Mouse (Mus musculus) CH12.LX (cell line): Measurements from ENCODE around the gene Ghrhr. TPM values are rescaled to one million over a fixed set of nuclear protein-coding genes. Genes with fewer than 3 reads are reported as not detected.

Source experiments
- DNase-seq: peaks from one replicate; pipeline ENCODE4 v3.0.0-alpha.2; 2013; ENCODE audit errors: extremely low read depth
- H3K27ac ChIP-seq: 2 replicates; pipeline ENCODE4 v1.5.1; 2012; ENCODE audit warnings: low read depth, mild to moderate bottlenecking, control low read depth, moderate library complexity; ENCODE audit not compliant: insufficient read depth
- H3K27me3 ChIP-seq: replicated peaks from 2 replicates; pipeline ENCODE3; 2012; ENCODE audit warnings: inconsistent platforms
- H3K36me3 ChIP-seq, 2 experiments: replicated peaks in 1 of 2; 2 replicates each; pipeline versions ENCODE3 to v1.6.1; 2012; ENCODE audit warnings: inconsistent platforms in 1 of 2, low read length in 1 of 2, mild to moderate bottlenecking in 1 of 2, mixed read lengths in 1 of 2, moderate library complexity in 1 of 2; ENCODE audit not compliant: control insufficient read depth in 1 of 2, insufficient read depth in 1 of 2
- H3K4me1 ChIP-seq, 2 experiments: 2 replicates each; pipeline ENCODE4 v1.6.1; 2012; ENCODE audit warnings: inconsistent platforms in 1 of 2, moderate library complexity in 1 of 2; ENCODE audit not compliant: insufficient read depth in 2 of 2, control insufficient read depth in 1 of 2
- H3K4me2 ChIP-seq: 2 replicates; pipeline ENCODE4 v1.6.1; 2012; ENCODE audit warnings: low read depth, mild to moderate bottlenecking, control low read depth; ENCODE audit not compliant: poor library complexity, insufficient read depth, severe bottlenecking
- H3K4me3 ChIP-seq, 3 experiments: fragments of 150-350 bp in 1 of 3; sonication (generic) in 1 of 3; replicated peaks in 1 of 3; 2 replicates each; pipeline versions ENCODE3 to v1.5.1; 2011 to 2012; ENCODE audit warnings: low read depth in 2 of 3, low read length in 2 of 3, mild to moderate bottlenecking in 2 of 3, moderate library complexity in 2 of 3, control low read depth in 1 of 3, improper control_type of control experiment in 1 of 3, inconsistent platforms in 1 of 3, mixed read lengths in 1 of 3; ENCODE audit not compliant: poor library complexity in 1 of 3
- H3K79me2 ChIP-seq: replicated peaks from 2 replicates; pipeline ENCODE4 v1.6.1; 2012; ENCODE audit warnings: mild to moderate bottlenecking, moderate library complexity; ENCODE audit not compliant: control insufficient read depth, poor library complexity, insufficient read depth, severe bottlenecking; ENCODE audit errors: extremely low read depth
- H3K9ac ChIP-seq: 2 replicates; pipeline ENCODE4 v1.6.1; 2012; ENCODE audit warnings: low read depth, mild to moderate bottlenecking, control low read depth, moderate library complexity; ENCODE audit not compliant: insufficient read depth
- H3K9me3 ChIP-seq: replicated peaks from 2 replicates; pipeline ENCODE3; 2012; ENCODE audit warnings: low read length, inconsistent platforms, mixed read lengths
- ELF1 ChIP-seq: IDR thresholded peaks from 2 replicates; pipeline ENCODE4 v1.6.1; 2014; ENCODE audit warnings: low read depth, mild to moderate bottlenecking, inconsistent platforms, low read length, improper control_type of control experiment
- ETS1 ChIP-seq: conservative IDR thresholded peaks from 2 replicates; pipeline ENCODE4 v1.6.1; 2012; ENCODE audit warnings: low read depth, mild to moderate bottlenecking, inconsistent platforms, low read length, improper control_type of control experiment, moderate library complexity
- GABPA ChIP-seq: IDR thresholded peaks from 2 replicates; pipeline ENCODE4 v1.6.1; 2012; ENCODE audit warnings: low read depth, low read length, improper control_type of control experiment, inconsistent platforms; ENCODE audit not compliant: insufficient replicate concordance
- IRF4 ChIP-seq: IDR thresholded peaks from 2 replicates; pipeline ENCODE4 v1.6.1; 2014; ENCODE audit warnings: low read depth, mild to moderate bottlenecking, inconsistent platforms, low read length, improper control_type of control experiment
- JUND ChIP-seq: conservative IDR thresholded peaks from 2 replicates; pipeline ENCODE4 v1.6.1; 2011; ENCODE audit warnings: low read depth, low read length, improper control_type of control experiment
- KAT2A ChIP-seq: IDR thresholded peaks from 2 replicates; pipeline ENCODE4 v1.6.1; 2012; ENCODE audit warnings: low read length, improper control_type of control experiment, inconsistent platforms; ENCODE audit not compliant: insufficient replicate concordance
- MAFK ChIP-seq: IDR thresholded peaks from 2 replicates; pipeline ENCODE4 v1.6.1; 2011; ENCODE audit warnings: low read length, improper control_type of control experiment; ENCODE audit not compliant: insufficient replicate concordance
- MAZ ChIP-seq: IDR thresholded peaks from 2 replicates; pipeline ENCODE4 v1.6.1; 2012; ENCODE audit warnings: low read depth, mild to moderate bottlenecking, inconsistent platforms, low read length, improper control_type of control experiment, moderate library complexity
- MEF2A ChIP-seq: IDR thresholded peaks from 2 replicates; pipeline ENCODE4 v1.6.1; 2014; ENCODE audit warnings: low read depth, mild to moderate bottlenecking, inconsistent platforms, low read length, improper control_type of control experiment, borderline replicate concordance
- MXI1 ChIP-seq: IDR thresholded peaks from 2 replicates; pipeline ENCODE4 v1.6.1; 2011; ENCODE audit warnings: mild to moderate bottlenecking, low read depth, low read length, improper control_type of control experiment
- MYC ChIP-seq: IDR thresholded peaks from 2 replicates; pipeline ENCODE4 v1.6.1; 2011; ENCODE audit warnings: low read depth, mild to moderate bottlenecking, improper control_type of control experiment, low read length
- NELFE ChIP-seq: IDR thresholded peaks from 2 replicates; pipeline ENCODE4 v1.6.1; 2011; ENCODE audit warnings: low read depth, low read length, improper control_type of control experiment
- NRF1 ChIP-seq: IDR thresholded peaks from 2 replicates; pipeline ENCODE4 v1.6.1; 2014; ENCODE audit warnings: low read depth, mild to moderate bottlenecking, inconsistent platforms, low read length, improper control_type of control experiment, moderate library complexity
- PAX5 ChIP-seq: IDR thresholded peaks from 2 replicates; pipeline ENCODE4 v1.6.1; 2012; ENCODE audit warnings: low read length, inconsistent platforms, mixed read lengths
- POLR2A ChIP-seq: IDR thresholded peaks from 2 replicates; pipeline ENCODE4 v1.6.1; 2011; ENCODE audit warnings: low read depth, mild to moderate bottlenecking, improper control_type of control experiment, low read length
- POLR2AphosphoS2 ChIP-seq: IDR thresholded peaks from 2 replicates; pipeline ENCODE4 v1.6.1; 2011; ENCODE audit warnings: low read depth, low read length, improper control_type of control experiment
- SIN3A ChIP-seq: IDR thresholded peaks from 2 replicates; pipeline ENCODE4 v1.6.1; 2012; ENCODE audit warnings: low read length, improper control_type of control experiment, inconsistent platforms
- SMC3 ChIP-seq: IDR thresholded peaks from 2 replicates; pipeline ENCODE4 v1.6.1; 2011; ENCODE audit warnings: low read depth, low read length, improper control_type of control experiment
- TBP ChIP-seq: conservative IDR thresholded peaks from 2 replicates; pipeline ENCODE4 v1.6.1; 2011; ENCODE audit warnings: low read depth, low read length, improper control_type of control experiment
- TCF12 ChIP-seq: IDR thresholded peaks from 2 replicates; pipeline ENCODE4 v1.6.1; 2014; ENCODE audit warnings: low read depth, mild to moderate bottlenecking, inconsistent platforms, low read length, improper control_type of control experiment
- USF1 ChIP-seq: IDR thresholded peaks from 2 replicates; pipeline ENCODE4 v1.6.1; 2014; ENCODE audit warnings: low read depth, mild to moderate bottlenecking, inconsistent platforms, low read length, improper control_type of control experiment
- USF2 ChIP-seq: conservative IDR thresholded peaks from 2 replicates; pipeline ENCODE4 v1.6.1; 2011; ENCODE audit warnings: low read depth, low read length, improper control_type of control experiment
- ZC3H11A ChIP-seq: IDR thresholded peaks from 2 replicates; pipeline ENCODE4 v1.6.1; 2012; ENCODE audit warnings: low read depth, mild to moderate bottlenecking, inconsistent platforms, low read length, improper control_type of control experiment
- ZKSCAN1 ChIP-seq: IDR thresholded peaks from 2 replicates; pipeline ENCODE4 v1.6.1; 2012; ENCODE audit warnings: low read depth, inconsistent platforms, low read length, improper control_type of control experiment, borderline replicate concordance
- ZMIZ1 ChIP-seq: IDR thresholded peaks from 2 replicates; pipeline ENCODE4 v1.6.1; 2012; ENCODE audit warnings: low read depth, mild to moderate bottlenecking, inconsistent platforms, low read length, improper control_type of control experiment
- ZNF384 ChIP-seq: IDR thresholded peaks from 2 replicates; pipeline ENCODE4 v1.6.1; 2012; ENCODE audit warnings: low read depth, low read length, improper control_type of control experiment, inconsistent platforms
- dilution Hi-C: fragments of 300-500 bp; cut with MboI; formaldehyde crosslinking; loops from 2 replicates; pipeline ENCODE4 v1.14.3; 2020; ENCODE audit warnings: low sequenced_read_pairs; ENCODE audit not compliant: extremely low pct_unique_long_range_greater_than_20kb, extremely low pct_ligation_motif_present
- in situ Hi-C: fragments of 300-500 bp; cut with MboI; formaldehyde crosslinking; loops from 3 replicates; pipeline ENCODE4 v1.14.3; 2019; ENCODE audit warnings: low sequenced_read_pairs, low pct_ligation_motif_present, low pct_unique_long_range_greater_than_20kb, mixed read lengths
- polyA plus RNA-seq: library from polyadenylated mRNA; unstranded; fragments of >175 nt; gene quantifications from 2 replicates; pipeline ENCODE4 v1.2.1, GENCODE M21; 2012; ENCODE audit warnings: low read depth; ENCODE audit not compliant: insufficient read length
- total RNA-seq, 2 experiments: library from RNA; depleted of rRNA; stranded (reverse); fragments of 300-350 nt in 1 of 2; fragments of >200 nt in 1 of 2; gene quantifications; 2 replicates each; pipeline ENCODE4 v1.2.3; 2012 to 2014

The Ghrhr gene
- total and polyA plus RNA-seq, 3 experiments = not detected

DNA sequence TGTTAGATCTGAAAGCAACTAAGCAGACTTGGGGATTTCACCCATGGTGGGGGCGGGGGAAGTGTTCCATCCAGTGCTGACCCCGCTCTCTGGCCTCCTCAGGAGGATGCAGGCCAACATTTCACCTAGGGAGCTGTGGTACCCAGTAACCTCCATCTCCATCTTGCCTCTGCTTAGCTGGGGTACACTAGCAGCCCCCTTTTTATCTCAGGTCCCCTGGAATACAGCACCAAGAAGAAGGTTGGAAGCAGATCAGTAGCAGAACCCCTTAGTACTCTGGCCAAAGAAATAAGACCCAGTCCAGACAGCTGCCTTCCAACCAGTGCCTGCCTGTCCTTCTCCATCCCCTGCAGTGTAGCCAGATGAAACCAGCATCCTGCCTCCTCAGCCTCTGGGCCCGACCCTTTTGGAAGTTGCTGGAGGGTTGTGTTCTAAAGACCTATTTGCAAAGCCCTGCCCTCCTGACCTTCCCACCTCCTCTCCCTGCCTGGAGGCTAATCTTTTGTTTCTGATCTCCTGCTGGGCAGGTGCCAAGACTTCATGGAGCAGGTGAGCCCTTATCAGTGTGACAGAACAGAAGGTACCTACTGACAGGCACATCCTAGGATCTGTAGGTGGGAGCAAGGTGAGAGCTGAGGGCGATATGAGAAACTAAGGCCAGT is 21.5 kb upstream of the Ghrhr start:
- no peaks in the 10 kb centered on the region for H3K4me1 ChIP-seq
- DNase-seq = no peak
- dilution Hi-C loops = no loop called here
- no peak overlapping the region for H3K4me2 ChIP-seq
- TF ChIP-seq SIN3A = no peak
- no peak for TF ChIP-seq MXI1
- no peak for TF ChIP-seq USF1
- TF ChIP-seq POLR2AphosphoS2 = no peak
- no peak for TF ChIP-seq MYC
- TF ChIP-seq ZKSCAN1 = no peak
- TF ChIP-seq USF2 = no peak
- TF ChIP-seq TBP = no peak
- TF ChIP-seq KAT2A = no peak
- TF ChIP-seq PAX5 = no peak
- TF ChIP-seq ELF1 = no peak
- no peak for TF ChIP-seq ZMIZ1
- no peak for TF ChIP-seq ZC3H11A
- TF ChIP-seq IRF4 = no peak
- TF ChIP-seq MAFK = no peak
- TF ChIP-seq JUND = no peak
- no peak for TF ChIP-seq GABPA
- no peak for TF ChIP-seq ETS1
- H3K9me3 ChIP-seq = peaks cover 5% of the 10 kb centered on the region
- no peaks in the 10 kb centered on the region for H3K36me3 ChIP-seq
- no peak overlapping the region for H3K27ac ChIP-seq
- H3K79me2 ChIP-seq = no peaks in the 10 kb centered on the region
- no peak overlapping the region for H3K9ac ChIP-seq
- in situ Hi-C loops = no loop called here
- H3K27me3 ChIP-seq = peaks cover 74% of the 10 kb centered on the region
- H3K4me3 ChIP-seq = no peak overlapping the region

DNA sequence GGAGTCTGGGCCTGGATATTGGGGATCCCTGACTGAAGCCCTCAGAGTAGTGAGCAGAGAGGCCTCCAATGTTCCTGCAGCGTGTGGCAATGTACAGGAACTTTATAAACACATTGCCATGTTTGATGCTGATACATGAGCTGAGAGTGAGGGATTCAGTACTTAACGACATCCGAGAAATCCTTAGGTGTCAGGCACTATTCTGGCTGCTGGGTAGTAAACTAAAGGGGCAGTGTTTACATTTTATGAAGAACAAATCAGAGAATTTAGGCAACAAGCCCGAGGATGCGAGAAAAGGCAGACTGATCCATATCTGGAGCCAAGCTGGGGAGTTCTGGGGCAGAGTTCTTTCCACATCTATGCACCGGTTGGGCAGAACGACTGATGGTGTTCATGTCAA is 20.5 kb upstream of the Ghrhr start:
- DNase-seq = no peak
- H3K79me2 ChIP-seq = no peaks in the 10 kb centered on the region
- no peak overlapping the region for H3K4me3 ChIP-seq
- H3K4me1 ChIP-seq = no peaks in the 10 kb centered on the region
- dilution Hi-C loops = no loop called here
- in situ Hi-C loops = no loop called here
- H3K36me3 ChIP-seq = no peaks in the 10 kb centered on the region
- no peak for TF ChIP-seq NELFE
- TF ChIP-seq KAT2A = no peak
- TF ChIP-seq TBP = no peak
- TF ChIP-seq ETS1 = no peak
- TF ChIP-seq GABPA = no peak
- TF ChIP-seq ZKSCAN1 = no peak
- TF ChIP-seq SIN3A = no peak
- TF ChIP-seq POLR2A = no peak
- TF ChIP-seq SMC3 = no peak
- no peak for TF ChIP-seq ZNF384
- no peak for TF ChIP-seq TCF12
- no peak for TF ChIP-seq ZMIZ1
- TF ChIP-seq NRF1 = no peak
- no peak for TF ChIP-seq MEF2A
- TF ChIP-seq MAZ = no peak
- no peak for TF ChIP-seq USF2
- no peak for TF ChIP-seq MYC
- no peak overlapping the region for H3K27ac ChIP-seq
- H3K27me3 ChIP-seq = peaks cover 78% of the 10 kb centered on the region
- H3K4me2 ChIP-seq = no peak overlapping the region
- H3K9ac ChIP-seq = no peak overlapping the region
- H3K9me3 ChIP-seq = no peaks in the 10 kb centered on the region
